Mouse (Mus musculus): ENCODE measurements around the gene Rflnb.

- TF ChIP-seq CTCF (IDR thresholded peaks at IDR 0.05; ENCODE audit: low read depth, low read length) (no peak), POLR2A (IDR thresholded peaks at IDR 0.05; ENCODE audit: borderline replicate concordance, low read depth, low read length) (no peak)
Measured at GRCm38 (mm10) chr11:76020916-76021315, 6.7 kb downstream of the Rflnb start.

Measured in bone marrow macrophage, adult 2 months (primary cell).